Mouse (Mus musculus) urinary bladder, postnatal 25 days (tissue): ENCODE data around the gene Olfr1115.
"Not testable (repeated sequence)": the region's sequence is repeated elsewhere in the genome, so short reads cannot be mapped to it uniquely, and the experiment has no call there.

ENCODE experiments used
- DNase-seq: peaks from one replicate; pipeline ENCODE4 v3.0.0; 2022; ENCODE audit warnings: low spot score

The Olfr1115 gene

GRCm38 (mm10) chr2:87247713-87248112, at the start of gene Olfr1115:
TSS of gene Olfr1115 (plus strand) at chr2:87248013.
- DNase-seq: no peak

GRCm38 (mm10) chr2:87208670-87209069, 39.1 kb upstream of the Olfr1115 start, which contains the start of gene Olfr1113:
TSS of gene Olfr1113 (plus strand) at chr2:87208970.
- DNase-seq: no peak

- no peak for DNase-seq
These were observed 19.4 kb downstream of the Olfr1115 start, which contains the start of gene Olfr1116 for GRCm38 (mm10) chr2:87267234-87267633. TSS of gene Olfr1116 (plus strand) at chr2:87267534.

GRCm38 (mm10) chr2:87293977-87294376, 46.2 kb downstream of the Olfr1115 start:
- not testable (repeated sequence) for DNase-seq
